Mouse (Mus musculus) R1 (cell line): Measurements from ENCODE around the gene Gm9611.
"Not testable (repeated sequence)": the region's sequence is repeated elsewhere in the genome, so short reads cannot be mapped to it uniquely, and the experiment has no call there.

Source experiments
- DNase-seq: peaks from one replicate; pipeline ENCODE4 v3.0.0-alpha.2; 2018; ENCODE audit warnings: low read depth, low spot score

The Gm9611 gene

GRCm38 (mm10) chr14:42297258-42297657 lies at the start of gene Gm9611:
TSS of gene Gm9611 (minus strand) at chr14:42297358.
- DNase-seq: not testable (repeated sequence)

DNA sequence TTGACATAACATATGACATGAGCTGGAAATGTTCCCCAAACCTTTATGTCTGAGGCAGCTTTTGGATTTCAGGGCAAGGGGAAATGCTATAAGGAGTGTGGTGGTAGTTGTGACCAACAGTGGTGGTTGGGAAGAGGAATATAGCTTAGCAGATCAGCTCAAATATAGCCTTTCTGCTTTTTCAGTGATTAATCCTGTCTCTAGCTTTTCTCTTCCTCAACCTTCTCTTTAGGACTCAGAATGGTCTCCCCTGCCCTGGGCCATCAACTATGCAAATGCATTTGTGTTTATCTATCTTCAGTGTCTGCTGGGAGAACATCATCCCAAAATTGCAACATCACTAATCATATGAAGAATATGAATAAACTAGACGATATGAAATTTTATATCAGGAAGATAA lies 12.8 kb upstream of the Gm9611 start, which contains the start of gene Gm7995:
Gene Gm7995 (plus strand): TSS at position 301 of the 400 bp plus-strand sequence.
- DNase-seq: not testable (repeated sequence)

DNA sequence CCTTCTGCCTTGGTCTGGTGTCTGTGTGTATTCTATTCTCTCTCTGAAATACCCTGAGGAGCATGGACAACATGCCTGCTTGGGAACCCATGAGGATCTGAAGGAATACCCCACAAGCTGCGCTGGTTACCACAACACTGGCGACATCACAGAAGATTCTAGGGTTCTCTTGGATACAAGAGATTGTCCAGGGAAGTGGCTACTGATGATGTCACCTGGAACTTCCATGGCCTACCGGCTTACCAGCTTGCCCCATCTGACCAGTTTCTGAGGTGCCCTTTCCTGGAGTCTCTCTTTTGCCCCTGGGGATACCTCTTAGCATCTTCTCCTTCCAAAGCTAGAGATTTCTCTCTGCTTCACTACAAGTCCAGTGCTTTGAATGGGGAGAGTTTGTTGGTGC lies 37.2 kb downstream of the Gm9611 start, which contains the start of gene Gm17026:
Gene Gm17026 (minus strand): TSS at position 101 of the 400 bp plus-strand sequence.
- DNase-seq: not testable (repeated sequence)
